Mouse (Mus musculus) embryo, embryonic 11 days (tissue): ENCODE results near the gene Mrpl10.

Experiments used
- DNase-seq: peaks from one replicate; pipeline ENCODE4 v3.0.0-alpha.2; 2015

Mrpl10 gene

DNA sequence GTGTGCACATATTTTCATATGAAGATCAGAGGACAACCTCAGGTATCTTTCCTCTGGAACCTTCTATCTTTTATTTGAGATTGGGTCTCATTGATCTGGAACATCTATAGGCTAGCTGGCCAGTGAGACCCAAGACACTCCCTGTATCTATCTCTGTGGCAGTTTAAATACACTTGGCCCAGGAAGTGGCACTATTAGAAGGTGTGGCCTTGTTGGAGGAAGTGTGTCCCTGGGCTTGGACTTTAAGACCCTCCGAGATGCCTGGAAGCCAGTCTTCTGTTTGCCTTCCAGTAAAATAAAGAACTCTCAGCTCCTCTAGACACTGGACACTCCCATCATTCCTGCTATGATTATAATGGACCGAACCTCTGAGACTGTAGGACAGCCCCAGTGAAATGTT is 28.4 kb downstream of the Mrpl10 start:
- DNase-seq: no peak

DNA sequence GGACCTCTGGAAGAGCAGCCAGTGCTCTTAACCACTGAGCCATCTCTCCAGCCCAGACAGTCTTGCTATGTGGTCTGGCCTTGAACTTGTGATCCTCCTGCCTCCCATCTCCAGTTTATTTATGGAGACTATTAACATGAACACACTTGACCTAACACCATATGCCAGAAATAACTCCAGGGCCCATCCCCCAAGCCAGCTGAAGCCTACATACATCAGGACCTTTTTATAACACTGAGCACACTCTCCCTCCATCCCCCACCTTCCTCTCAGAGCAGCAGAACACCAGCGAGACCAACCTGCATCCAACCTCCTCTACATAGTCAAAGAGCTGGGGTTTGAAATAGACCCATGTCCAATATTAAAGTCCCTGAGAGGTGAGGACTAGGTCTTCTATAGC is 29.8 kb downstream of the Mrpl10 start:
- no peak for DNase-seq

DNA sequence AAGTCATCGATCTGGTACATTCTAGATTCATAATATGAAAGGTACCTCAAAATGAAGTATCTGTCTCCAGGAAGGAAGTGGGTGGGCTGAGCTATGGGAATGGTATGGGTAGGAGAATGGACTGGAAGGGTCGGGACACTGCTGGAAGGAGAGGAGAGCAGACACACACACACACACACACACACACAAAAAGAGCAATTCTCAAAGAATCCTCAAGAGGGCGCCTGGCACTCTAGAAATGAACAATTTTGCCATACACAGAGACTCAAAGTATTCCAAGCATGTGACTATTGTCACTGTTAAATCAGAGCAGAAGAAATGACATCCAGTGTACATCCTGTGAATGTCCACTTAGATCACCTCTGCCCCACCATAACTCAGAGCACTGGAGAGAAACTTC is 31.2 kb downstream of the Mrpl10 start:
- peak; percentile 75 for DNase-seq

DNA sequence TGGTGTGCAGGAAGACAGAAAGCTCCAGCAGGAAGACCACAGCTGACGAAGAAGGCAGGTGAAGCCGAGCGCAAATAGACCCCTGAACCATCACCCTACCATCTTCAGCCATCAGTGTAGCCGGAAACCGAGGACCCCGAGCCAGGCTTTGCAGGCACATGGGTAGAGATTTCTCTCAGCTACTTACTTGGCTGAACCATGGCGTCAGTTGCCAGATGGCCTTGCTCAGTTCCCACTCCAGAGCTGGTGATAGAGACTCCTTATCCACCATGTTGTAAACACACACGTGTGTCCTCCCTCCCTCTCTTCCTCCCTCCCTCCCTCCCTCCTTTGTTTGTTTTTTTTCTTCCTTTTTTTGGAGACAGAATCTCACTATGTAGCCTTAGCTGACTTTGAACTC is 32.9 kb downstream of the Mrpl10 start:
- DNase-seq: no peak

DNA sequence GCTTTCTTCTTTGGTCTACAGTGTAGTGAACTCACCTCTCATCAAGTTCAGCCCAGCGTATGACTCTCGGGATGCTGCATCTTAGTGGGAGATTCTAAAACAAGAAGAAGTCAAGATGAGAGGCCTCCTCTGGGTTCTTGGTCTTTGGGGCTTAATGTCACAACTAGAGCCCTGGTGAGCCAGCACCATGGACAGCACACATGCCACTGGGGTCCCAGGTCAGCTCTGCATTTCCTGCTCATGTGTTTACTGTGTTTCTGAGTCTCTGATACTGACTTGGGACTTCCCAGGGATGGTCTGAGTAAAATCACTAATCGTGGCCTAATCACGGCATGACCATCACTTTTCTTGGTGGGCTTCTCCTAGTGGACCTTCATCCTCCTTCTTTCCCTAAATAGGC is 37.4 kb downstream of the Mrpl10 start:
- peak; percentile 63 for DNase-seq

DNA sequence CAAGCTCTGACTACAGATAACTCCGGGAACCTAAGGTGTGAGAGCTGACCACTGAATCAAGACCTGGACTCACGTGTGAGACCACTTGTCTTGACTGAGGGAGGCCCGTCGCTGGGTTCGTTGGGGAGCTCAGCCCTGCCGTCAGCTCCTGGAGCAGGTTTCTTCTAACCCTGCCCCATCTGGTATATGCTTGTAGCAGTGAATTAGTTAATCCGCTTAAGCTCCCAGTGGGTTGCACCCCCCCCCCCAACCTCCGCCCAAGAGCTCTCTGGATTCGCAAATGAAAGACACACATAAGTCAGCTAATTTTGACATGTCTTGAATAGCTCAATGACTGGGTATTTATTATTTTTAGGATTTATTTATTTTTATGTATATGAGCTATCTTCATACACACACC is 38.9 kb downstream of the Mrpl10 start:
- no peak for DNase-seq

DNA sequence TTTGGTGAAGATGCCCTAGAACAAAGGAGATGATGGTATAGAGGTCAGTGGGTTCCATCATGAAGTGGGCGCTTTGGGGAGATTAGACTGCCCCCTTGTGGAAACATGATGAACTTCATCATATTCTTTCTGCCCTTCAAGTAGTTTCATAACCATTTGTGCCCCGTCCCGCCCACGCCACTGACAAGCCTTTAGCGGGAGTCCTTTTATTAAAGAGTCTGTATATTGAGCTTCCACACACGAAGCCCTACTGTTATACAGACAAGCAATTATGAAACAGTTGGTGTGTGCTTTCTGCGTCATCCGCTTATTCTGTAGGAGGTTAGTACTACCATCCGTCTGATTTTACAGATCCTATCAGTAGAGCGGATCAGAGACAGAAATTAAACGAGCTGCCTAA is 41.6 kb downstream of the Mrpl10 start:
- peak; percentile 48 for DNase-seq

DNA sequence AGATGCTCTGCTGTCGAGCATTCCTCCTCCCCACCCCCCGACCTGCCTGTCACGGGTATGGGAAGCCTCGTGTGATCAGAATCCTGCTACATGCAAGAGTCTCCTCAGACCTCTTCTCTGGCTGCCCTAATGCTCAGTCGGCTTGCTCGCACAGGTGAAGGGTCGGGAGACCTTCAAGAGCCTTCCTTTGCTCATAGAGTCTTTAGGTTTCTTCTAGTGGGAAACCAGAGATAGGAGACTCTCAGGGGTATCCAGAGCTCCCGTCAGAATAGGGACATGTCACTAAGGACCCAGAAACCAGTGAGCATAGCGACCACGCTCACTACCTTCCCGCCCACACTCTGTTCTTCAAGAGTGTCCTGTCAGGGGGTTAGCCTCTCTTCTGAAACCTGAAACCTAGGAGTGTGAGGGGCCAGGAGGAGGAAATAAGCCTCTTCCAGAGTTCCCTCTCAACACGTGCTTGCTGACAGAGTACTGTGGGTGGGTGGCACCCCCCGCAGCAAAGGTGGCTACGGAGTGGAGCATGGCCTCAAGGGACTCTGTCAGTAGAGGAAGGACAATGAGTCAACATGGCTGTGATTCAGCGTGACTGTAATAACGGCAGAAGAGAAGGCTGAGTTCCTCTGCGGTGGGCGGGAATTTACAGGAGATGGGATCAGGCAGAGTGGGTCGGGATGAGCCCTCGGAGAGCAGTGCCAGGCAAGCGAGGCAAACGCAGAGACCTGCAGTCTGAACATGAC is 42.2 kb downstream of the Mrpl10 start:
- peak; percentile 11 for DNase-seq

DNA sequence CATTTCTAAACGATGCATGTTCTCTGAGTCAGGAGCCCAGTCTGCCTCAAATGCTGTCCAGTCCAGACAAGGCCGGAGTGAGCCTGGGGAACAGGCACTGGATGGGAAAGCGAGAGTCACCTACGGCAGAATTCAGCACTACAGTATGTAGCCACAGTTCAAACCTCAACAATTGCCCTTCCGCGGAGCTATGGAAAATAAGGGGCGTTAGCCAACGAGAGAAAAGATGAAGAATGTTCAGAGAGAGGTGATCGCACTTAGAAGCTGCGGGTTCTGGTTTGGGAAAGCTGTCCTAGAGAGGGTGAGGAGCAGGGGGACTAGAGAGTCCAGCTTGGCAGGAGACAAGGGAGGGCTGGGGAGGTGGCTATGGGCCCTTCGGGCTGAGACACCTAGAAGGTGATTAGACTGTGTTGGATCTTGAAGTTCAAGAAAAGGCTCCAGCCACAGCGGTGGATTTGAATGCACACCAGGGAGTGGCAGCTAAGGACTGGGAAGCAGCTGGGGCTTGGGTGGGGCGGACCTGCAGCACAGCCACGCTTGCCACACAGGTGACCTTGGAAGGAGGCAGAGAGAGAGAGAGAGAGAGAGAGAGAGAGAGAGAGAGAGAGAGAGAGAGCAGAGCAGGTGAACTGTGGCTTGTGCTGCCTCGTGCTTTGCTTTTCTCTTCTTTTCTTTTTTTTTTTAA is 43.6 kb downstream of the Mrpl10 start:
- DNase-seq: no peak

DNA sequence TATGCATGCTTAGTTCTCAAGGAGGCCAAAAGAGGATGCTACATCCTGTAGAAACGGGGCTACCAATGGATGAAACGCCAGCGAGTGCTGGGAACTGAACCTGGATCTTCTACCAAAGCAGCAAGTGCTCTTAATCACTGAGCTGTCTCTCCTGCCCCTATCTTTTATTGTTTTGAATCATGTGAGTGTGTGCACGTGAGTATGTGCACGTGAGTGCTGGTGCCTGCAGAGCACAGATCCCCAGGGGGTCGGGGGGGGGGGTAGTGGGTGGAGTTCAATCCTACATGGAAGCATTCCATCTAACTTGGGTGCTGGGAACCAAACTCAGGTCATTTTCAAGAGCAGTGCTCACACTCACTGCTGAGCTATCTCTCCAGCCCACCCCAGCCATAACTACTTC is 45.0 kb downstream of the Mrpl10 start:
- no peak for DNase-seq

DNA sequence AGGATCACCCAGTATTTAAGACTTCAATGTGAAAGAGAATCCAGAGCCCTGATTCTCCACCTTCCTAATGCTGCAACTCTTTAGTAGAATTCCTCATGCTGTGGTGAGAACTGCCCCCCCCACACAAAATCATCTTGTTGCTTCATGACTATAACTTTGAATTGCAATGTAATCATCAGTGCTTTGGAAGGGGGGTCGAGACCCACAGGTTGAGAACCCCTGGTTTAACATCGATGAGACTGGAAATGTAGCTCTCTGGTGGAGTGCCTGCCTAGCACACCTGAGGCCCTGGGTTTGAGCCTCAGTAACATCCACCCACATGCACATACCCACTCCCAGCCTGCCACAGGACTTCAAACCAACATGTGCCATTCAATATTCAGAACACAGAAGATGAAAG is 53.2 kb downstream of the Mrpl10 start:
- no peak for DNase-seq

DNA sequence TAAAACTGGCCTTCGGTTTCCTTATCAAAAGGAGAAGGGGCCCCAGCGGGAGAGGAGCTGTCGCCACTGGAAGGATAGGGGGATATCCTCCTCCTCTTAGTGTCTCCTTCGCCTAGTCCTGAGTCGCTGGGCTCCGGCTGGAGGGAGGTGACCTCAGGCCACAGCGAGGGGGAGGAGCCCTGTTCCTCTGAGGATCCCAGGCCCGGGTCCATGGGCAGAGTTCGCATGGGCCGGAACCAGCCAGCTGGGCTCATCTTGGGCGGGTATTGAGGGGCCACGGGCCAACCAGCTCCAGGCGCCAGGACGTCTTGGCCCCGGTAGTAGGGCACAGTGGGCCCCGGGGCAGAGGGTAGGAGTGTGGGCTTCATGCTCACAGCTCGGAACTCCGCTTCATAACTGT is 57.4 kb downstream of the Mrpl10 start:
- DNase-seq: no peak
